In the genomic region with DNA sequence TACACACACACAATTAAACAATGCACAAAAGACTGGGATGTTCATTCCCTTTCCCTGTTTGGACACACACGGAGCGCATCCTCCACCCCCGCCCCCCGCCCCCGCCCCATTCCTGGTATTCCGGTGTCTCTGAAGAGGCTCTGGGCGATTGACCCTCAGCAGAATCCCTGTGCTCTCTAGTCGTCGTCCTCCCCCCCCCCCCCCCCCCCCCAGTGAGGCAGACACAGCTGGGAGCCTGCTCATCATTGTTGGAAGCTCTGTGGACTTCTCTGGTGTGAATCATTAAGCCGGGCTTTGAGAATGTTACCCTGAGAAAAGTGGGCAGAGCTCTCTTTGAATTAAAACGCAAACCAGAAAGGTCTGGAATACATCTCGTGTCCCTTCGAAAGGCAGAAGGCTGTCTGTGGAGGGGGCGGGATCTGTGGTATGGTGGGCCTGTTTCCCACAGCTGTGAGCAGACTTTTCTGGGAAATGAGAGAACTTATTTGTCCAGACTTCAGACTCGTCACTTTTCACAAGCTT, we compare ENCODE assay signal across 9 mouse cellular contexts. TPM values are rescaled to one million over a fixed set of nuclear protein-coding genes. Genes with fewer than 3 reads are reported as not detected.
DNase-seq lines count a peak whose midpoint lies in the region; ATAC-seq lines count a peak whose summit lies in the region.
"Had no signal": no experiment of that assay in that cellular context is flagged by ENCODE, and none has a peak within 500 bp of the region (broad histone marks: within the 10 kb centered on the region; RNA-seq: fewer than 3 reads in every experiment).

No protein-coding gene starts in this region.

- H3K36me3 ChIP-seq in kidney, embryonic 15.5 days: no peaks in the 10 kb centered on the region
- no peaks in the 10 kb centered on the region for H3K36me3 ChIP-seq in embryonic facial prominence, embryonic 15.5 days
- no peaks in the 10 kb centered on the region for H3K36me3 ChIP-seq in limb, embryonic 12.5 days
- H3K36me3 ChIP-seq: G1E had no signal

- peaks cover 10% of the 10 kb centered on the region; the same call in 1 of the 2 replicates for H3K4me1 ChIP-seq in kidney, embryonic 15.5 days
- H3K4me1 ChIP-seq in embryonic facial prominence, embryonic 15.5 days: peaks cover 23% of the 10 kb centered on the region; the same call in 1 of the 2 replicates
- peaks cover 15% of the 10 kb centered on the region for H3K4me1 ChIP-seq in limb, embryonic 12.5 days (replicated peaks)

- no peak for DNase-seq in kidney, adult 8-10 months
- DNase-seq in ZHBTc4 (ENCODE audit: low read depth, low spot score): peak; percentile 40
- DNase-seq in cerebellum, postnatal 36 days: no peak
- no peak for DNase-seq in gastrocnemius, adult 8-10 months (ENCODE audit: low spot score in 2 of 2)
- DNase-seq in cerebellum, adult 11 months: no peak

- H3K27me3 ChIP-seq in kidney, embryonic 15.5 days: no peaks in the 10 kb centered on the region
- H3K27me3 ChIP-seq in embryonic facial prominence, embryonic 15.5 days: no peaks in the 10 kb centered on the region
- no peaks in the 10 kb centered on the region for H3K27me3 ChIP-seq in limb, embryonic 12.5 days

- H3K9me3 ChIP-seq in kidney, embryonic 15.5 days (replicated peaks): no peaks in the 10 kb centered on the region
- H3K9me3 ChIP-seq in embryonic facial prominence, embryonic 15.5 days (replicated peaks): no peaks in the 10 kb centered on the region
- H3K9me3 ChIP-seq in limb, embryonic 12.5 days: no peaks in the 10 kb centered on the region
- H3K9me3 ChIP-seq: G1E had no signal

- WGBS in kidney, embryonic 15.5 days: 21% methylated on average over 15 of the region's 15 CpGs
- WGBS in embryonic facial prominence, embryonic 15.5 days: 11% methylated on average over 15 of the region's 15 CpGs
- WGBS in limb, embryonic 12.5 days: 15% methylated on average over 15 of the region's 15 CpGs

- peak; percentile 71 for ATAC-seq in kidney, embryonic 15.5 days (replicated peaks; ENCODE audit: low FRiP score)
- peak; percentile 63 for ATAC-seq in embryonic facial prominence, embryonic 15.5 days (ENCODE audit: insufficient number of reproducible peaks, low FRiP score, low TSS enrichment, low read depth)
- peak; percentile 74; the same call in 1 of the 2 replicates for ATAC-seq in limb, embryonic 12.5 days (ENCODE audit: insufficient number of reproducible peaks, insufficient read depth, low FRiP score, low TSS enrichment, low read depth)

- peak overlapping the region; percentile 36 for H3K4me2 ChIP-seq in kidney, embryonic 15.5 days
- H3K4me2 ChIP-seq in embryonic facial prominence, embryonic 15.5 days (replicated peaks): peak overlapping the region; percentile 34
- peak overlapping the region; percentile 44 for H3K4me2 ChIP-seq in limb, embryonic 12.5 days

- H3K27ac ChIP-seq in kidney, embryonic 15.5 days: peak overlapping the region; percentile 32; the same call in 1 of the 2 replicates
- H3K27ac ChIP-seq in embryonic facial prominence, embryonic 15.5 days (replicated peaks): peak overlapping the region; percentile 87
- peak overlapping the region; percentile 62 for H3K27ac ChIP-seq in limb, embryonic 12.5 days

- no peak overlapping the region for H3K4me3 ChIP-seq in kidney, embryonic 15.5 days (replicated peaks)
- H3K4me3 ChIP-seq in embryonic facial prominence, embryonic 15.5 days (replicated peaks): no peak overlapping the region
- H3K4me3 ChIP-seq in limb, embryonic 12.5 days (replicated peaks): no peak overlapping the region

- no peak overlapping the region for H3K9ac ChIP-seq in kidney, embryonic 15.5 days
- H3K9ac ChIP-seq in embryonic facial prominence, embryonic 15.5 days: no peak overlapping the region
- no peak overlapping the region for H3K9ac ChIP-seq in limb, embryonic 12.5 days (replicated peaks)

RNA-seq across cellular contexts. Expression of a gene that starts 31.8 kb away (rescaled TPM):
- 13.4 and 14.1 TPM in 2 replicates for polyA plus RNA-seq in kidney, embryonic 15.5 days (2015; fragmentation: Nextera tagmentation; extraction: Ambion mirVana)
- polyA plus RNA-seq in embryonic facial prominence, embryonic 15.5 days (2015; fragmentation: Nextera tagmentation; extraction: Ambion mirVana): 10.8 and 12.3 TPM in 2 replicates
- polyA plus RNA-seq in limb, embryonic 12.5 days (2016; fragmentation: Nextera tagmentation; extraction: Ambion mirVana): 16.0 and 19.6 TPM in 2 replicates
- 10 to 100 TPM; 19.3 to 22.4 (median 19.7) TPM for total RNA-seq in gastrocnemius, adult 8-10 months (2022)

Comparison
In these comparisons a context has a peak if more than half of its experiments do, and no peak if none do; other contexts are left out.
1. H3K27ac ChIP-seq: peak in every context shown above with its lines; median percentile 87 in embryonic facial prominence, embryonic 15.5 days; 62 in limb, embryonic 12.5 days; 32 in kidney, embryonic 15.5 days.